Mouse (Mus musculus) C2C12 (cell line): ENCODE data around the gene Zfp524. TPM values are rescaled to one million over a fixed set of nuclear protein-coding genes. Genes with fewer than 3 reads are reported as not detected.

Experiments
- H3K27me3 ChIP-seq: one replicate; pipeline ENCODE4 v1.6.1; 2011; ENCODE audit not compliant: control insufficient read depth, insufficient read depth, insufficient read length
- H3K36me3 ChIP-seq: one replicate; pipeline ENCODE4 v1.6.1; 2011; ENCODE audit not compliant: control insufficient read depth, insufficient read depth
- H3K4me3 ChIP-seq: one replicate; pipeline ENCODE4 v1.5.1; 2011; ENCODE audit warnings: mild to moderate bottlenecking, control low read depth; ENCODE audit not compliant: poor library complexity, insufficient read depth, severe bottlenecking
- H3K79me2 ChIP-seq: one replicate; pipeline ENCODE4 v1.6.1; 2011; ENCODE audit not compliant: control insufficient read depth, insufficient read depth
- H3K79me3 ChIP-seq: one replicate; pipeline ENCODE4 v1.6.1; 2011; ENCODE audit warnings: low read depth, control low read depth
- H3ac ChIP-seq: one replicate; pipeline ENCODE3; 2011; ENCODE audit warnings: low read depth; ENCODE audit not compliant: control insufficient read depth, insufficient read length
- CEBPB ChIP-seq: IDR thresholded peaks from one replicate; pipeline ENCODE4 v1.6.1; 2011; ENCODE audit warnings: low read depth, mild to moderate bottlenecking, control low read depth, moderate library complexity
- CTCF ChIP-seq: IDR thresholded peaks from one replicate; pipeline ENCODE4 v1.5.1; 2011; ENCODE audit not compliant: control insufficient read depth, insufficient read depth, insufficient read length
- FOSL1 ChIP-seq: IDR thresholded peaks from one replicate; pipeline ENCODE4 v1.8.0; 2011; ENCODE audit warnings: mild to moderate bottlenecking, low read length; ENCODE audit not compliant: poor library complexity, insufficient read depth, severe bottlenecking
- MAX ChIP-seq: IDR thresholded peaks from one replicate; pipeline ENCODE4 v1.6.1; 2011; ENCODE audit warnings: mild to moderate bottlenecking, control low read depth
- MYOD1 ChIP-seq: IDR thresholded peaks from one replicate; pipeline ENCODE4 v1.6.1; 2011; ENCODE audit warnings: low read depth; ENCODE audit not compliant: control insufficient read depth, insufficient read length
- MYOG ChIP-seq: IDR thresholded peaks from one replicate; pipeline ENCODE4 v1.6.1; 2011; ENCODE audit not compliant: control insufficient read depth, insufficient read length; ENCODE audit errors: extremely low read depth
- USF1 ChIP-seq: IDR thresholded peaks from one replicate; pipeline ENCODE4 v1.6.1; 2011; ENCODE audit warnings: low read depth, mild to moderate bottlenecking, control low read depth, moderate library complexity
- polyA plus RNA-seq: library from polyadenylated mRNA; unstranded; fragments of >200 nt; fragmentation: generic; extraction: Trizol; gene quantifications from one replicate; pipeline ENCODE4 v1.2.1, GENCODE M21; 2012; ENCODE audit warnings: missing spikeins

The Zfp524 gene
- polyA plus RNA-seq, 1 experiment: 12.9 TPM

GRCm38 (mm10) chr7:5038109-5038732, 24.0 kb downstream of the Zfp524 start, which contains the start of gene Zfp784:
Gene Zfp784, minus strand, starts transcription at chr7:5038446.
- peaks cover 3% of the 10 kb centered on the region for H3K36me3 ChIP-seq
- H3K27me3 ChIP-seq: no peaks in the 10 kb centered on the region
- H3K79me2 ChIP-seq: no peaks in the 10 kb centered on the region
- peaks cover 1% of the 10 kb centered on the region for H3K79me3 ChIP-seq
- peak within 1 kb of the TSS; percentile 39 for H3K4me3 ChIP-seq
- no peak for TF ChIP-seq MAX
- no peak for TF ChIP-seq CTCF
- no peak for TF ChIP-seq MYOG
- no peak for TF ChIP-seq FOSL1
- no peak for TF ChIP-seq CEBPB
- TF ChIP-seq MYOD1: no peak
- TF ChIP-seq USF1: no peak
- peak within 1 kb of the TSS; percentile 56 for H3ac ChIP-seq

GRCm38 (mm10) chr7:5038940-5039339, 24.7 kb downstream of the Zfp524 start:
- H3K36me3 ChIP-seq: no peaks in the 10 kb centered on the region
- no peak for TF ChIP-seq FOSL1
- no peak for TF ChIP-seq CTCF
- no peak for TF ChIP-seq MYOG
- TF ChIP-seq USF1: no peak
- no peak for TF ChIP-seq MAX
- no peak for TF ChIP-seq CEBPB
- no peak for TF ChIP-seq MYOD1
- peaks cover 1% of the 10 kb centered on the region for H3K79me3 ChIP-seq

GRCm38 (mm10) chr7:5044981-5045380, 30.8 kb downstream of the Zfp524 start:
- no peaks in the 10 kb centered on the region for H3K36me3 ChIP-seq
- TF ChIP-seq MAX (no peak), CTCF (no peak), MYOD1 (no peak), FOSL1 (no peak), USF1 (no peak)
- no peak overlapping the region for H3ac ChIP-seq
- H3K27me3 ChIP-seq: no peaks in the 10 kb centered on the region
- H3K79me3 ChIP-seq: no peaks in the 10 kb centered on the region
- H3K79me2 ChIP-seq: no peaks in the 10 kb centered on the region
- no peak overlapping the region for H3K4me3 ChIP-seq

More at GRCm38 (mm10) chr7:5038940-5039339, 24.7 kb downstream of the Zfp524 start:
- H3K27me3 ChIP-seq: no peaks in the 10 kb centered on the region
- no peak overlapping the region for H3ac ChIP-seq
- no peaks in the 10 kb centered on the region for H3K79me2 ChIP-seq
- peak overlapping the region; percentile 39 for H3K4me3 ChIP-seq

GRCm38 (mm10) chr7:5046112-5046511, 31.9 kb downstream of the Zfp524 start:
- Histone ChIP-seq H3K27me3 (no peaks in the 10 kb centered on the region), H3ac (no peak overlapping the region), H3K36me3 (no peaks in the 10 kb centered on the region), H3K79me3 (no peaks in the 10 kb centered on the region), H3K4me3 (no peak overlapping the region), H3K79me2 (no peaks in the 10 kb centered on the region)
- TF ChIP-seq CTCF (no peak), MAX (no peak), MYOD1 (no peak), MYOG (no peak), USF1 (no peak), FOSL1 (no peak), CEBPB (no peak)

- Histone ChIP-seq H3K27me3 (no peaks in the 10 kb centered on the region), H3K79me3 (no peaks in the 10 kb centered on the region), H3K36me3 (no peaks in the 10 kb centered on the region), H3K79me2 (no peaks in the 10 kb centered on the region), H3ac (no peak overlapping the region), H3K4me3 (no peak overlapping the region)
- TF ChIP-seq MAX: no peak
- no peak for TF ChIP-seq CEBPB
- no peak for TF ChIP-seq MYOD1
- no peak for TF ChIP-seq FOSL1
- TF ChIP-seq USF1: no peak
- TF ChIP-seq MYOG: no peak
- no peak for TF ChIP-seq CTCF
Measured at GRCm38 (mm10) chr7:5047313-5047712, 33.1 kb downstream of the Zfp524 start.
